Mouse (Mus musculus): ENCODE results near the gene Cst9. TPM values are rescaled to one million over a fixed set of nuclear protein-coding genes. Genes with fewer than 3 reads are reported as not detected.

Cst9 gene
- total RNA-seq, 2 experiments from 2014 or later: not detected

- H3K27ac ChIP-seq: peak overlapping the region; percentile 78
- DNase-seq (ENCODE audit: extremely low spot score in 1 of 2, low spot score in 2 of 2): no peak
- intact Hi-C loops (cut with DNase I): no loop called here
- no peak overlapping the region for H3K4me3 ChIP-seq
- TF ChIP-seq CTCF (IDR thresholded peaks at IDR 0.05): no peak
Observed at GRCm38 (mm10) chr2:148879199-148879598, 44.3 kb downstream of the Cst9 start.

- no peak for DNase-seq (ENCODE audit: extremely low spot score in 1 of 2, low spot score in 2 of 2)
- no peak overlapping the region for H3K27ac ChIP-seq
- intact Hi-C loops (cut with DNase I): loop anchor here (10.0 kb wide), 1 partner anchor 1780 kb away; the partner anchor contains the start of gene Acss1
- no peak overlapping the region for H3K4me3 ChIP-seq
- no peak for TF ChIP-seq CTCF (IDR thresholded peaks at IDR 0.05)
Observed at GRCm38 (mm10) chr2:148884738-148885137, 49.8 kb downstream of the Cst9 start.

Other genes with a start within 250 kb of the Cst9 start
- 10 to 100 TPM; 11.7 to 12.0 TPM for gene Nxt1, start 162.5 kb upstream of the Cst9 start, total RNA-seq (2021)
- 10 to 100 TPM; 29.0 to 30.0 TPM for gene Gzf1, start 154.1 kb upstream of the Cst9 start, total RNA-seq (2021)
- gene Napb, start 102.7 kb upstream of the Cst9 start, total RNA-seq (2021): 100 to 1,000 TPM; 343 to 352 TPM
- 1 to 10 TPM; 1.1 to 1.2 TPM for gene Cstl1, start 84.8 kb upstream of the Cst9 start, total RNA-seq (2021)
- not detected for gene Cst11, start 63.6 kb upstream of the Cst9 start, total RNA-seq (2021)
- not detected for gene 8030411F24Rik, start 53.1 kb upstream of the Cst9 start, total RNA-seq (2021)
- 1 to 10 TPM; 2.1 to 2.4 TPM for gene Cst12, start 45.8 kb upstream of the Cst9 start, total RNA-seq (2021)
- gene Cst8, start 36.4 kb upstream of the Cst9 start, total RNA-seq (2021): not detected
- gene Cst13, start 15.1 kb upstream of the Cst9 start, total RNA-seq (2021): not detected
- gene 9230104L09Rik, start 29.9 kb downstream of the Cst9 start, total RNA-seq (2021): not detected
- 1,000 to 10,000 TPM; 1,809 to 1,890 TPM for gene Cst3, start 40.5 kb downstream of the Cst9 start, total RNA-seq (2021)
- not detected for gene Gm1330, start 168.1 kb downstream of the Cst9 start, total RNA-seq (2021)
- gene Gm10750, start 182.1 kb downstream of the Cst9 start, total RNA-seq (2021): not detected